Mouse (Mus musculus) testis, adult 10 weeks (tissue): Measurements from ENCODE around the gene Olfr1438-ps1. TPM values are rescaled to one million over a fixed set of nuclear protein-coding genes. Genes with fewer than 3 reads are reported as not detected.

Experiments used
- polyA plus RNA-seq: library from polyadenylated mRNA; stranded (reverse); fragments of 350-450 nt; fragmentation: Illumina TruSeq; extraction: RNeasy Lipid Tissue Mini Kit (QIAGEN cat#74804); gene quantifications from one replicate; pipeline ENCODE4 v1.2.3, GENCODE M21; 2014; ENCODE audit warnings: low read depth, low replicate concordance

The Olfr1438-ps1 gene
- polyA plus RNA-seq, result not detected

GRCm38 (mm10) chr19:12335810-12336209 is at the start of gene Olfr1438-ps1:
TSS of gene Olfr1438-ps1 (minus strand) at chr19:12335910.

DNA sequence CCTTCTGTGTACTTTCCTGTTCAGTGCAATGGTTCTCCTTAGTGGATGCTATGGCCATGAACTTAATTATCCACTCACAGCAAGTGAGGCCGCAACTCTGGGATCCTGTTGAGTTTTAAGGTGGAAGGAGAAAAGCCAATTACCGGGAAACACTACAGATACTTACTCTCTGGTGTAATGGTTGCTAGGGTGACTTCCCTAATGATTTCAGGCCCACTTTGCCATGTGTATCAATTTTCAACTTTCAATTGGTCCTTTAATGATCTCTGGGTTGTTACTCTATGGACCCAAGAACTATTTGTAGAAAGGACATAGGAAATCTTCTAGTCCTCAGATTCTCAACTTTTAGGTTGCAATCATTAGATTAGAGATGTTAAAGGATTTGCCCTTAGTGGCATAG is 10.7 kb downstream of the Olfr1438-ps1 start, which contains the start of gene Olfr1437:
Olfr1437 (minus strand) TSS at position 101 of the 400 bp plus-strand sequence.

DNA sequence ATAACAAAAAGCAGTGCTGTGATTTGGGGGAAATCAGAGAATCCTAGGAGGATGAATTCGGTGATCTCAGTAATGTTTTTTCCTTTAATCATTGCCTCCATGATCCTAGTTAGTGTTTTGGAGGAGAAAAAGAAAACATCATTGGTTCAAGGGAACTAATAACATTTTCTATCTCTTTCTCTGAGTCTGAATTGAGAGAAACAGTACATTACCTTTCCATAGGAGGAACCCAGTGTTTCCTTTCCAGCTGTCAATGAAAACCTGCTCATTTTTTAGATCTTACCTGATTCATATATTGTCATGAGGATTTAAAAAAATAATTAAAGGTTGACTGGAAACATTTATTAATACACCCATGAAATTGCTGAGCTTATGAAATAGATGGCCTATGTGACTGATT is 36.7 kb downstream of the Olfr1438-ps1 start, which contains the start of gene Olfr1436:
Olfr1436 (minus strand) TSS at position 101 of the 400 bp plus-strand sequence.

GRCm38 (mm10) chr19:12279554-12279953 is 56.2 kb downstream of the Olfr1438-ps1 start, which contains the start of gene Olfr1434:
TSS of gene Olfr1434 (plus strand) at chr19:12279854.

Other genes starting within 250 kb of the Olfr1438-ps1 start
- gene Olfr1426, start 243.9 kb downstream of the Olfr1438-ps1 start, polyA plus RNA-seq, result not detected
- not detected for gene Olfr1427, start 232.6 kb downstream of the Olfr1438-ps1 start, polyA plus RNA-seq
- gene Olfr1428, start 220.0 kb downstream of the Olfr1438-ps1 start, polyA plus RNA-seq, result not detected
- gene Olfr76, start 212.7 kb downstream of the Olfr1438-ps1 start, polyA plus RNA-seq, result 0.17 TPM
- gene Olfr1555-ps1, start 165.8 kb downstream of the Olfr1438-ps1 start, polyA plus RNA-seq, result 0.10 TPM
- not detected for gene Olfr1431, start 135.3 kb downstream of the Olfr1438-ps1 start, polyA plus RNA-seq
- gene Olfr1432, start 103.3 kb downstream of the Olfr1438-ps1 start, polyA plus RNA-seq, result 0.22 TPM
- 0.71 TPM for gene Olfr262, start 94.3 kb downstream of the Olfr1438-ps1 start, polyA plus RNA-seq
- gene Olfr235, start 74.9 kb downstream of the Olfr1438-ps1 start, polyA plus RNA-seq, result not detected
- gene Olfr1434, start 56.1 kb downstream of the Olfr1438-ps1 start, polyA plus RNA-seq, result not detected
- not detected for gene Olfr1436, start 36.8 kb downstream of the Olfr1438-ps1 start, polyA plus RNA-seq
- gene Olfr1437, start 10.8 kb downstream of the Olfr1438-ps1 start, polyA plus RNA-seq, result not detected
- not detected for gene Olfr1440, start 51.4 kb upstream of the Olfr1438-ps1 start, polyA plus RNA-seq
- not detected for gene Olfr1441, start 81.5 kb upstream of the Olfr1438-ps1 start, polyA plus RNA-seq
- gene Pfpl, start 92.0 kb upstream of the Olfr1438-ps1 start, polyA plus RNA-seq, result 0.15 TPM
- gene Mpeg1, start 124.9 kb upstream of the Olfr1438-ps1 start, polyA plus RNA-seq, result 17.7 TPM
- gene Dtx4, start 165.5 kb upstream of the Olfr1438-ps1 start, polyA plus RNA-seq, result 10.8 TPM
- 1.2 TPM for gene Fam111a, start 209.8 kb upstream of the Olfr1438-ps1 start, polyA plus RNA-seq